Mouse (Mus musculus) left cerebral cortex, adult 18-20 months (tissue): ENCODE measurements at regions not wholly inside any gene's neighbourhood (a gene's known extent, or its start where the extent isn't known, plus 50 kb on each side); places are given as distances from the start of the nearest gene placed in this dataset.

Experiments
- DNase-seq, 2 experiments: peaks; one replicate each; pipeline ENCODE4 v3.0.0; 2021 to 2022; ENCODE audit warnings: low spot score in 2 of 2, mixed read lengths in 1 of 2

DNA sequence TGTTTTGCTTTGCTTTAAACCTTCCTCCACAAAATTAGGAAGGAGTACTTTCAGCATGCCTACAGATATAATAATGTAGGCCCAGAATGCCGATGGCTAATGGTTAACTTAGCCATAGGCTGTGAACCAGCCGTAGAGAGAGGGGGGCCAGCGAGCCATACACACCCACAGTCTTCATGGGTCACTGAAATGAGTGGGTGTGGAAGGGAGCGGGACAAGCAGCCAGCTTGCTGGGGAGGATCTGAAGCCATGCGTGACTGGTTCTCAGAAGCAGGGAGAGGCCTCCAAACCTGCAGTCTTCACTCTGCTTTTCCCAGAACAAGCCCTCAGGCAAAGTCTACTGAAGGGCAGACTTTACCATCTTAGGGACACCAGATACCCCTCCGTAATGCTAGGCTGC lies 50.8 kb upstream of the Ptpn13 start:
- no peak for DNase-seq

DNA sequence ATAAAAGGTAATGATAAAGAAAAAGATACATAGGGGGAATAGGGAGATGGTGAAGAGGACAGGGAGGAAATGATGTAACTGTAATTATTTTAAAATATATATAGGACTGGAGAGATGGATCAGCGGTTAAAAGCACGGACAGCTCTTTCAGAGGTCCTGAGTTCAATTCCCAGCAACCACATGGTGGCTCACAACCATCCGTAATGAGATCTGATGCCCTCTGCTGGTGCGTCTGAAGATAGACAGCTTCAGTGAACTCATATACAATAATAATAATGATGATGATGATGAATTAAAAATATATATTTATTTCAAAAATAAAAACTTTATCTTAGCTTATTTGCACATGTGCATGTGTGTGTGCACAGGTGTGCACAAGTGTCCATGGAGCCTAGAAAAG lies 51.9 kb upstream of the Ptpn13 start:
- DNase-seq = no peak

DNA sequence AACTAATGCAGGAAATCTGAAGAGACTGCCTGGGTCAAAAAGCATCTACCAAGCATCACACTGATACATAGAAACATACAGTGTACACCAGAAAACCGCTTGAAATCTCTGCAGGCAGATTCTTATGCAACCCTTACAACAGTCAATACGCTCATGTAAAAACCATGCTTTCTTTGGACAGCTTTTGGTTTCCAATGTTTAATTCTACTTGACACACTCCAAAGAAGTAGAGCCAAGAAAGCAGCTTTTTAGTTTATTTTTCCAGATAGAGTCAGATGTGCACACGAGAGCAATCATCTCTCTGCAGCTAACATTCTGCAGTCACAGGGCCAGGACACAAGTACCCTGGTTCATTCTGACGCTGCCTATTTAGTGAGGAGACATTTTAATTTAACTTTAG lies 54.5 kb upstream of the Ptpn13 start:
- no peak for DNase-seq

DNA sequence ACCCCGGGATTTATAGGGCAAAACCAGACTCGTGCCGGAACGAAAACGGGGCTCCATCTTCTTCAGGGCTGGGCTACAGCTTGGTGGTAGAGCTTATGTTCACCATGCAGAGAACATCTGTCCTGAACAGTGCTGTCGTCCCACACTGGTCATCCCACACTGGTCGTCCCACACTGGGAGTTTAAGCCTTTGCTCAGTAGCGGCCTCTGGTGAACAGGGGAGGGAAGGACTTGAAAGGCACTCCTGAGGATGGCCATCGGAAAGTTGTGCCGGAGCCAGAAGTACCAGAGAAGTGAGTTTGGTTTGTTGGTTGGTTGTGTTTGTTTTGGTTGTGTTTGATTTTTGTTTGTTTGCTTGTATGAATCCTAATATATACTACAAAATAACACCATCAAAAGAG lies 56.0 kb upstream of the Ptpn13 start:
- DNase-seq = no peak

DNA sequence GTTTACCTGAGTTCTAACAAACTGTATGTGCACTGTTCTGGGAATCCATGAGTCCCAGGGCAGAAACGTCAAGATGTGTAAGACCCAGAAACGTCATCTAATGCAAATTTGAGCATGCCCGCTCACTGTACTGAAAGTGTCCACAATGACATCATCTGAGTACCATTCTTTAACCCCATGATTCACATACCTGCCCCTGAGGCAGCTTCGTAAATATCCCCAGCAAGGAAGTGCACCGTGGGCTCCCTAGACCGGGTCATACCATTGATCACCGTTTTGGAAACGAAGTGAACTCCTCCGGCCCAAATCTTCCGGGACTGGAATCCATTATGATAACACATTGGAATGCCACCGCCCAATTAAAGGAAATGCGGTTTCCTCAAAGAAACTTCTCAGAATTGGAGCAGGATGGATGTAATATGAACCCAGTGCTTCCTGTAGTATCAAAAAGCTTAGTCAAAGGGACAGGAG lies 57.8 kb upstream of the Ptpn13 start:
- DNase-seq = no peak

DNA sequence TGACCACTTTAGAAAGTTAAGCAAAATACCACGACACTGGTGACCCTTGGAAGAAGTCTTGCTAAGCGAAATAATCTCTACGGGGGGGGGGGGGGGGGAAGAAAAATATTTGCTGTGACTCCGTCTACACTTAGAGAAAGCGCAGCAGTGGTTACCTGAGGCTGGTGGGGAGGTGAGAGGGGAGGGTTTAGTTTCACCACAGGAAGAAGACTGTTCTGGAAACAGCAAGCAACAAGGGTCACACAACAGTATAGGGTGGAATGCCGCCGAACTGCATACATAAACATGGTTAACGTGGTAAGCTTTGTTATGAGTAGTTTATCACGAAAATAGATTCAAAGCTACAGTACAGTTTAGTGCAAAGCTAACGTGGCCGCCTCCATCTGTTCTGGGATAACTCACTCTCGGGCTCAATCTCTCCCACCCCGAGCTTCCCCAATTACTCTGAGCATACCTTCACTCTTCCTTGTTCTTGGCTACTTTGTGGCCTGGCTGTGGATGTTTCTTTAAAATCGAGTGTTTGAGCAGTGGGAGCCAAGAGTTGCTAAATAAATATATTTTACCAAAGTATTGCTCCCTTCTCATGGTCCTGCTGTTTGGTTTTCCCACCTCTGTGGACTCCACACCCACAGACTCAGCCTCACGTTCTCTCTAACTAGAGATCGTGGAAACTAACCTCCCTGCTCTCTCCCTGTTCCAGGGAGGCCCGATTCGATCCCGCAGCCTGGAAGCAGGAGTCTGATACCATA lies 59.1 kb upstream of the Ptpn13 start:
- no peak for DNase-seq

DNA sequence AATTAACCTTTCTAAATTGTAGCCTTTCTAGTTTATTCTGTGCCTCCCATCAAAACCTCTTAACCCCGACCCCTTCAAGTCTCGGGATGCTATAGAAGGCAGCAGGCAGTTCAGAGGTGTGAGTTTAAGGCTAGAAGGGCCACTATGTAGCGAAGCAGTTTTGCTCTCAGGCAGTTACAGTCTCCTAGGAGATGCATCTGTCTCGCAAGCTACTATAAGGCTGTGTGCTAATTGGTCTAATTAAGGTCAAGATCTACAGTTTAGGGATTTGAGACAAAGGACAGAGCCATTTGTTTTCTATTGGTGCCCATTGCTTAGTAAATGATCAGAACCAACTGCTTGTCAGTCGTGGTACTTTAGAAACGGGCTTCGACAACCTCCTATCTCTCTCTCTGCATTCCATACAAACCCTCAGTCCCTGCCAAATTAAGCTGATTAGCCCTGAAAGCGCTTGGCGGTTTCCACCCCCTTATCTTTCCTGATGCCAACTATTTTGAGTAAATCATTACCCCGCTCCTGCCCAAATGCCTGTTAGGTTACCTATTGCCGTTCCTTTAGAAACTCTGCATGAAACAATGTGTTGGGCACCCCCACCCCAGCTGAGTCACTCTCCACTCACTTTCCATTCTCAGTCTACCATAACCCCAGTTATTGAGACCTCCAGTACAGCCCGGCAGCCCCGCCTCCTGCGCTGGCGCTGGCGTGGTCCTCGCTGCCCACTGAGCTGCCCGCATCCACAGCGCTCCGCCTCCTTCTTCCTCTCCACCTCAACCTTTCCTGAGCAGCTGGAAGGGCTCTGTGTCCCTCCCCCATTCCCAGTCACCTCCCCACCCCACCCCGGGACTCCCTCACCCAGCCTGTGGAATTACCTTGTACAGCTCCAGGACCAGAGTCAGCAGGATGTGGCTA lies 59.9 kb upstream of the Ptpn13 start:
- no peak for DNase-seq

DNA sequence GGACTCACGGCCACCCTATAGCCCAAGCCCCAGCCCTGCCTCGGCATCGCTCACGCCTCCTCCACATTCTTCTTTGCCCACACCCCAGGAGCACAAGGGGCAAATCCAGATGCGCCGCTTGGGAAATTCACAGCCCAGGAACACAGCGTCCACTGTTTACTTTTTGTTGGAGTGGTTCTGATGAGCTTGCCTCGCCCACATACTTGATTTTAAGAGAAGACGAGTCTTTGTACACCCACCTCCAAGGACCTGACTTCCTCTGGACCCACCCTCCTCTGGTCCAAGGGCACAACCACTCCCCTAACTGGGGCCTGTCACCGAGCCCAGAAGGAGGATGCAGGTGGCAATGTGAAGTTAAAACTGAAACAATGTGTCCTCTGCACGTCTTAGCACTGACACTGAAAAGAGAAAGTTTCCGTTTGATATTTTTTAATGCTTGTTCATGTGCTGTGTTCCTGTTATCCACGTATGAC lies 64.2 kb upstream of the Ptpn13 start:
- no peak for DNase-seq

DNA sequence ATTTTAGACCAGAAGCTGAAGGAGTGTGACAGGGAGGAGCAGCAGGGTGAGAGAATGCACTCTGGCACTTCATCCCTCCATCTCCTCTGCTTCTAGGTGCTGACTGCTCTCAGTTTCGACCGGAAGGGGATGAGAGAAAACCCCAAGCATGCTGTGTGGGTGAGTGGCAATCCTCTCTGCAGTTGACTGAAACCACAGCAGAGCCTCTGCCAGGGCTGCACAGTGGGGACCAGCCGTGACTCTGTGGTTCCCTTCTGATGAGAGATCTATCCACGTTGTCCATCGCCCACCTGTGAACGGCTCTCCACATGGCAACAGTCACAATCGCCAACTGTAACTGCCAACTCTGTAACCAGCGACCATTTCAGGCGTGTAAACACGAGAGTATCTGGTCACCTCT lies 64.6 kb upstream of the Ptpn13 start:
- no peak for DNase-seq

DNA sequence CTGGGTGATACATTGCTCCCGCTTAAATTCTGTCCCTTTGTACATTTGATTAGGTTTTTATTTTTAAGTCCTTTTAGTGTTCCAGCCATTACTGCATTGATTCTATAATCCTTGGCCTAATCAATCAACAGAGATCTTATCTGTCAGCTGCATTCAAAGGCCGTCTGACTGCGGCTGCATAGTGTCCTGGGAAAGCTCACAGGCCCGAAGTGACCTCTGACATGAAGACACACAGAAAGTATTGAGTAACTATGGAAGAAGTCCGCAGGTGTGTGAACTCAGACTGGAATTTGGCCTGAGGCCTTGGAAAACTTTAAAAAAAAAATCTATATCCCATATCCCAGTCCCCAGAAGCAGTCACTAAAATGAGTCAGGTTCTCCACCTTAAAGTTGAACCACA lies 67.4 kb upstream of the Ptpn13 start:
- DNase-seq = no peak

DNA sequence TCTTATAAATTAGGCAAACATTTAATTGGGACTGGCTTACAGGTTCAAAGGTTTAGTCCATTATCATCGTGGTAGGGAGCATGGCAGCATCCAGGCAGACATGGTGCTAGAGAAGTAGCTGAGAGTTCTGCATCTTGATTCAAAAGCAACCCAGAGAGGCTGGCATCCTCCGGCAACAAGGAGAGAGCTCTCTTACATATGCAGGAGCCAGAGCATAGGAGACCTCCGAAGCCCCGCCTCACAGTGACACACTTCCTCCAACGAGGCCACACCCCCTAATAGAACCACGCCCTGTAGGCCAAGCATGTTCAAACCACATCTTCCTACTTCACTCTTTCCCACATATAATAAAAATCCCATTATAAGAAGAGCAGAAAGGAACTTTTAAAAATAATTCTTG lies 68.5 kb upstream of the Ptpn13 start:
- DNase-seq = no peak

DNA sequence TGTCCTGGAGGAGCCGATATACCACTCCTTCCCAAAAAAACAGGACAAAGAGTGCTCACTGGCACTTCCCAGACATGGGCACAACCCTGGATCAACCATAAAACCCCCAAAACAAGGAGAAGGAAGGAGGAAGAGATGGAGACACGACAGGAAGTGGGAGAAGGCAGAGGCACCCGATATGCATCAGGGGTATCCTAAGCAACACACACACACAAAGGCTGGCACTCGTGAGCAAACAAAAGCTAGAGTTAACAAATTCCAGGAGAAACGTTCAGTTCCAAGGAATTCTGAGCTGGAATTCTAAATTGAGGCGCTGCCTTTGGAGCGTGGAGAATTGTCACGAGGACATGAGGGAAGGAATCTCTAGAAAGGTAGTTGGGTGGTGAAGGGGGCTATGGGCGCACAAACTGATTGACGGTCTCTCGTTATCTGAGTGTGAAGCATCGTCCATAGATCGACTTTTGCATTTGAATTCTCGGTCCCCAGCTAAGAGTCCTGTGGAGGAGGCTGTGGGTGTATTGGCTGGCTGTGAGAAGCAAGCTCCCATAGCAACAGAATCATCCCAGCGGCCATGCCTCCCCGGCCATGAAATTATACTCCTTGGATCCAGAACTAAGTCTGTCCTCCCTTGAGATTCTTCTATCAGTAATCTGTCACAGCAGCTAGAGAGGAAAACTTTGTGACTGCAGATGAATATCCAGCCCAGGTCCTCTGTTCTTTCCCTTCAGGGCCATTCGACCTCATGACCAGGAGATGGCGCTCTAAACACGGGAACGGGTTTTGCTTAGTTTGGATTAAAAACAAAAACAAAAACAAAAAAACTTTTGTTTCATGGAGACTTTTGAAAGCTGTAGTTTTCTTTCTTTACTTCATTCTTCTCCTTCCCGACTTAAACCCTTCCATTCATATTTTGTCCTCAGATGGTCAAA lies 69.4 kb upstream of the Ptpn13 start:
- DNase-seq = peak; percentile 27 to 52

DNA sequence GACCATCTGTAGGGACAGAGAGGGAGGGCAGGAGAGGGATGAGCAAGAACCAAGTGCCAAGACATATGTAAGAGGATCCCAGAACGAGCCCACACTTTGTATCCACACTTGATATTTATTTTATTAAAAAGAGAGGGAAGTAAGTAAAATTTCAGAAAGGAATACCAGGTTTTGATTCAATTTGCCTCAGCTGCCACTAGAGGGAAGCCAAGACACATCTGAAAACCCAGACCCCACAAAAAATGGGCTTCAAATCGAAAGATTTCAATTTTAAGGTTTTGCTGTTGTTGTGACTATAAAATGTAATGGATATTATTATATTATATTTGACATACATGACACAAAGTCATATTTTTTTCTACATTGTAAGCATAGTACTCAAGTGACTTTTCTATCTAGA lies 81.1 kb upstream of the Ptpn13 start:
- DNase-seq = peak; percentile 17 to 22

DNA sequence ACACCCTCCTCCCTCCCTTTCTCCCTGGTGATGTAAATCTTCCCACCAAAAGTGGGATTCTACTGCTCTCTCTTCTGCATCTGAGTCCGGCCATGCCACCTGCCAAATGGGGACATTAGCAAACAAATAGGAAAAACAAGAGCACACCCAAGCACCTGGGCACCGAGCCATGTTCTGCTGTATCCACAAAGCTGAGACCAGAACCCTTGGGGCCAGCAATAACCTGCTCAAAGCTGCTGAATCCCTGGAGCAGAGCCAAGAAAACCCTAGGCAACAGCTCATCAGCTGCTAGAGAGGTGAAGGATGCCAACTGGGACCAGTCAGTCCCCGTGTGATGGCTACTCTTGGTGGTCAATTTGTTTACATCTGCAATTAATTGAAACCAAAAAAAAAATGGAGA lies 83.5 kb upstream of the Ptpn13 start:
- no peak for DNase-seq

DNA sequence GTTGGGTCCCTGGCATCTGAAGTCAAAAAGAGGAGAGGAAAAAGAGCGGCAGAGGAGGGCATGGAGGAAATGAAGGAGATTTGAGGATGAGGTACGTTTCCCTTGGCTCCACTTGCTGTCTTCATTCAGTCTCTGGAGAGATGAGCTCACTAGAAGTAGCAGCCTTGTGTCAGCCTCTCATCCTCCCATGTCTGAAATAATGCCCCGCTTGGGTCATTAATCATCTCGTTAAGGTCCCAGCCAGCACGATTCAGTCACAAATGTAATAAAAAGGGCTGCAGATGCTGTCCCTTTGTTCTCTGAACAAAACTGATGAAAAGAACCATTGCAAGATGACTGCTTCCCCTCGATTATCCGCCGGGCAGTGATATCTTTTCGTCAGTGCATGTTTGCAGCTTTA lies 84.4 kb upstream of the Ptpn13 start:
- no peak for DNase-seq

DNA sequence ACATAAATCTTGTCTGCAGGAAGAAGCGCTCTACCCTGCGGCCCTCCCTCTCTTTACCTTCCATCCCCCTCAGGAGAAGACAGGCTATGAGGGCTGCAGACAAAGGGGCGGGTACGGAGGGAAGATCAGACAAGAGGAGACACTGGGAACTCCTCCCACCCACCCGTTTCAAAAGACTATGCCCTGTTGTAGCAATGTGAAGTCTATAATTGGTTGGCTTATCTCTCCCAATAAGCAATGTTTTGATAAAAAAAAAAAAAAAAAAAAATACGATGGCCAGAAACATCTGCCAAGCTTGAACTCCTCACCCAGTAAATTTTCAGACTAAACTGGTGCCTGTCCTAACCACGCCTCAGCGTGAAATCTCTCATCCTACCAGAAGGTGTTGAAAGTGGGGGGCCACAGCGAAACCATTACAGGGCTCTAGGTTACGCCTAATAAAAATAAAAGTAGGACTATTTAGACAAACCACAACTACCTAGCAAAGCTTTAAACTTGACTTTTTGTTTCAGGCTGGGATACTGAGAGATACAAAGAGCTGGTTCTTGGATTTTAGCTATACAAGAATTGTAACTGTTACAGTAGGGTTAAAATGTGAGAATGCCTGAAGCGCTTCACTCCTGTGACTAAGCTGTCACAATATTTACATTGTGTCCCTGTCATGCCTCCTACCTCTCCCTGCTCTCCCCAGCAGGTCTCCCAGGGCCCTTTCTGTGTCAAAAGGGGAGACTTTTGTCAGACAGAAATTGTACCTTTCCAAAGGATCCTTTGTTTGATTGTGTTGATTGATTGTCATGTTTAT lies 88.1 kb upstream of the Ptpn13 start:
- no peak for DNase-seq

DNA sequence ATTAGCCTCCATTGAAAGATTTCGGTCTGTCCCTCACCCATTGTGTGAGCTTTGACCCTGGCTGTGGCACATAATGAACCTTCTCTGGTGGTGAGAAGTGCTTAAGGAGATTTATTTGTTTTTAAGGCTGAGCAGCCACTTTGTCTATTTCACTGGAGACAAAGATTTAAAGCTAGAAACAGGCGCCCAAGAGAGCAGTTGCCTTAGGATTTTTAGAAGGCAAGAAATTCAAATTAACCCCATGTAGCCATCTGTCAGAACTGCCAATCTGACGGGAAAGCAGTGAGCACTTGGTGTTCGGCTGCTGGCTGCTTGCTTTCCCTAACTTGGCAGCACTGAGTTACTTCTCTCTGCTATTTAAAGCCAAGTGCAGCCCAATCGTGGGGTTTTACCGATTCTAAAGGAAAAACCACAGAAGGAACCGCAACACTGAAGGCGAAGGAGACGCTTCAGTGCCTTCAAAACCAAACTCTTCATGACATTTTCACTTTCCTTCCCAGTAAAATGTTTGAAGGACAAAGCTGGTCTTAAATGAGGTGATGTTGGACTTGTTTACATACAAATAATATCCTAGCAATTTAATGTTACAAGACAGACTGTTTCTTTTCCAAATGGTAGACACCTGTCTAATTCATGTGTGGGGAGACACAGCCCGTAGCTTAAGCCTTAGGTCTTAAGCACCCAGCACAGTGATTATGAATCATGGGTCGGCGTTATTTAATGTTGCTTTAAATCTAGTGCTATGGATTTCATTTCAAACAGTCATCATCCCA lies 88.9 kb upstream of the Ptpn13 start:
- DNase-seq = peak in 1 of 2 experiments; percentile 42

DNA sequence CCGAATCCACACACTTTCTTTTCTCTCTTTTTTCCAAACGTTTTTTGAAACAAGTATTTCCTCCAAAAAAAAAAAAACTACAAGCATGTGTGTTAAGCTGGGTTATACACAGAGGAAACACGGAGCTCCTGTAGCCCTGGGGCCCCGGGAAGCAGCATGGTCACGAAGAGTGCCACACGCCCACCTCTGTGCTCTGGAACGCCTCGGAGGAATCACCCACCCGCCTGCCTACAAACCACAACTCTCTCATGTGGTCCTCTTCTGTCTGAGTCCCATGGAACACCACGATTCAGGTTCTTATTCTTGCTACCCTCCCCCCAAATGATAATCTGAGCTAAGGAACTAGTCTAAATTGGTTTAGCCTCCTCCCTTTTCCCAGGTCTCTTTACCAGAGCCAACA lies 98.6 kb upstream of the Ptpn13 start:
- DNase-seq = no peak

DNA sequence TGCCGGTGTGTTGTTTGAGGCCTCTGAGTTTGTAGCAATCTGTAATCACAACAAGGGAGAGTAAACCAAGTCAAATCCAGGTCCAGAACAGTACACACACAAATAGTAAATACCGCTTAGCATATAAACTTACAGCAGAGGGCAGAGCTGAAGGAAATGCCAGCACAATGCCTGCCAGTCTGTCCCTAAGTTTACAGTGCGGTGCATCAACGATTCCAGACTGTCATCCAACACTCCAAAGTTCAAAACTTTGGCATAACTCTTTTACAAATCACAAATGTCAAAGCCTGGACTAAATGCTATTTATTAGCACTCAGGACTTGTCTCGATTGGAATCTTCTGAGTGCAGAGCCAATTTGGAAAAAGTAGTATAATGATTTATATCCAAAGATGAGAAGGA lies 104.7 kb upstream of the Ptpn13 start:
- DNase-seq = no peak
